Mouse (Mus musculus): ENCODE data around the gene H2-DMb2.

DNA sequence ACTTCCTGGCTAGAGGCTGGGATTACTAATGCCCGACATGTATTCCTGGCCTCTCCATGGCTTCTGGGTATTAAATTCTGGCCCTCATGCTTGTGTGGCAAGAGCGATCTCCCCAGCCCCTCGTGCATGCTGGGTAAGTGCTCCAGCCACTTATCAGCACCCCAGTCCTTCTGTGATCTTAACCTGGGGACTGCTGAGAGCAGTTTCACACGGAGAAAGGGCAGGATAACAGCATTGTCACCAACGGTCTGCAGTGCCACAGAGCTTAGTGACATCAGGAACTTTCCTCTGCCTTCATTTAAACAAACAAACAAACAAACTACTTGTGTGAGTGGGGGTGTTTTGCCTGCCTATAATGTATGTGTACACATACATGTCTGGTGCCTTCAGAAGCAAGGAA, 2.9 kb upstream of the H2-DMb2 start:
- TF ChIP-seq MAX (IDR thresholded peaks at IDR 0.05; ENCODE audit: low read depth) (no peak), POLR2A (IDR thresholded peaks at IDR 0.05; ENCODE audit: insufficient read length, low read depth) (no peak), SRF (IDR thresholded peaks at IDR 0.05; ENCODE audit: control insufficient read depth, insufficient read length, low read depth) (no peak), TCF12 (IDR thresholded peaks at IDR 0.05; ENCODE audit: insufficient read depth, poor library complexity, severe bottlenecking) (no peak), CEBPB (IDR thresholded peaks at IDR 0.05; ENCODE audit: insufficient read depth, poor library complexity, severe bottlenecking) (no peak), MYOG (IDR thresholded peaks at IDR 0.05; ENCODE audit: control insufficient read depth in 1 of 3, insufficient read depth in 1 of 3, insufficient read length in 2 of 3, low read depth in 2 of 3) (no peak), USF1 (IDR thresholded peaks at IDR 0.05; ENCODE audit: low read depth) (no peak), POLR2AphosphoS2 (IDR thresholded peaks at IDR 0.05; ENCODE audit: insufficient read length, low read depth) (no peak), MYOD1 (IDR thresholded peaks at IDR 0.05; ENCODE audit: control insufficient read depth in 1 of 3, insufficient read length in 2 of 3, low read depth in 2 of 3) (no peak), TCF3 (IDR thresholded peaks at IDR 0.05; ENCODE audit: insufficient read length, low read depth) (no peak)

Data from myocyte (in vitro differentiated cells).